Mouse (Mus musculus): ENCODE results near the gene Fam45a.

GRCm38 (mm10) chr19:60812036-60812389, 628 bp downstream of the Fam45a start:
- TF ChIP-seq POLR2A (IDR thresholded peaks at IDR 0.05; ENCODE audit: borderline replicate concordance, low read depth, low read length): no peak
- TF ChIP-seq CTCF (IDR thresholded peaks at IDR 0.05; ENCODE audit: low read depth, low read length): no peak
